Mouse (Mus musculus) ES-Bruce4 (cell line): ENCODE results near the gene Rcor2. TPM values are rescaled to one million over a fixed set of nuclear protein-coding genes. Genes with fewer than 3 reads are reported as not detected.
A peak's percentile ranks its signal among the peaks of the same experiment; 100 is the strongest.

Experiments used
- H3K27ac ChIP-seq: 2 replicates; pipeline ENCODE4 v1.5.1; 2012; ENCODE audit warnings: low read length, inconsistent platforms; ENCODE audit not compliant: insufficient read depth
- H3K27me3 ChIP-seq: 2 replicates; pipeline ENCODE4 v1.6.1; 2012; ENCODE audit warnings: mild to moderate bottlenecking, low read length, inconsistent platforms; ENCODE audit not compliant: control insufficient read depth, poor library complexity, insufficient read depth, severe bottlenecking
- H3K36me3 ChIP-seq: 2 replicates; pipeline ENCODE4 v1.6.1; 2012; ENCODE audit warnings: inconsistent platforms, mild to moderate bottlenecking, low read length, moderate library complexity; ENCODE audit not compliant: control insufficient read depth, poor library complexity, insufficient read depth, severe bottlenecking
- H3K4me1 ChIP-seq: one replicate; pipeline ENCODE4 v1.8.1; 2011; ENCODE audit warnings: low read length; ENCODE audit not compliant: control insufficient read depth, insufficient read depth
- H3K4me3 ChIP-seq: 2 replicates; pipeline ENCODE4 v1.5.1; 2011; ENCODE audit warnings: low read depth, mild to moderate bottlenecking, low read length
- H3K9ac ChIP-seq: 2 replicates; pipeline ENCODE4 v1.6.1; 2012; ENCODE audit warnings: low read depth, mild to moderate bottlenecking, inconsistent platforms; ENCODE audit not compliant: poor library complexity, severe bottlenecking
- H3K9me3 ChIP-seq: replicated peaks from 2 replicates; pipeline ENCODE4 v1.6.1; 2012; ENCODE audit warnings: mild to moderate bottlenecking, low read length, inconsistent platforms; ENCODE audit not compliant: control insufficient read depth, poor library complexity, insufficient read depth, severe bottlenecking
- CTCF ChIP-seq: IDR thresholded peaks from one replicate; pipeline ENCODE4 v1.8.1; 2011; ENCODE audit warnings: low read depth, low read length
- EP300 ChIP-seq: IDR thresholded peaks from 2 replicates; pipeline ENCODE4 v1.6.1; 2011; ENCODE audit warnings: low read depth, low read length; ENCODE audit not compliant: insufficient read depth
- POLR2A ChIP-seq: IDR thresholded peaks from one replicate; pipeline ENCODE4 v1.8.1; 2011; ENCODE audit warnings: low read length; ENCODE audit not compliant: insufficient read depth
- polyA plus RNA-seq: library from polyadenylated mRNA; stranded (reverse); fragments of >200 nt; gene quantifications from 2 replicates; pipeline ENCODE4 v1.2.4, GENCODE M21; 2011; ENCODE audit warnings: low read depth; ENCODE audit not compliant: missing spikeins, insufficient read depth, insufficient read length

Rcor2 gene
- polyA plus RNA-seq, 1 experiment = 69.4 TPM

- H3K9me3 ChIP-seq = no peaks in the 10 kb centered on the region
- H3K36me3 ChIP-seq = peaks cover 32% of the 10 kb centered on the region
- peak overlapping the region; percentile 36; the same call in 1 of the 2 replicates for H3K27ac ChIP-seq
- H3K27me3 ChIP-seq = no peaks in the 10 kb centered on the region
- TF ChIP-seq CTCF = no peak
- TF ChIP-seq POLR2A = no peak
- TF ChIP-seq EP300 = no peak
- H3K9ac ChIP-seq = no peak overlapping the region
- peaks cover 2% of the 10 kb centered on the region for H3K4me1 ChIP-seq
- H3K4me3 ChIP-seq = no peak overlapping the region
Measured at GRCm38 (mm10) chr19:7275131-7275789, 8.1 kb downstream of the Rcor2 start.

- Histone ChIP-seq H3K4me1 (peaks cover 2% of the 10 kb centered on the region), H3K4me3 (no peak overlapping the region), H3K27ac (no peak overlapping the region), H3K9me3 (no peaks in the 10 kb centered on the region), H3K36me3 (peaks cover 28% of the 10 kb centered on the region), H3K9ac (no peak overlapping the region), H3K27me3 (no peaks in the 10 kb centered on the region)
- TF ChIP-seq POLR2A = no peak
- TF ChIP-seq EP300 = no peak
- TF ChIP-seq CTCF = no peak
Measured at GRCm38 (mm10) chr19:7276053-7276659, 9.0 kb downstream of the Rcor2 start.

GRCm38 (mm10) chr19:7276796-7277195 is 9.7 kb downstream of the Rcor2 start:
- peaks cover 24% of the 10 kb centered on the region for H3K36me3 ChIP-seq
- H3K9ac ChIP-seq = no peak overlapping the region
- no peak overlapping the region for H3K4me3 ChIP-seq
- no peaks in the 10 kb centered on the region for H3K4me1 ChIP-seq
- no peak for TF ChIP-seq CTCF
- no peak for TF ChIP-seq POLR2A
- TF ChIP-seq EP300 = no peak
- H3K27me3 ChIP-seq = no peaks in the 10 kb centered on the region
- no peak overlapping the region for H3K27ac ChIP-seq
- no peaks in the 10 kb centered on the region for H3K9me3 ChIP-seq

GRCm38 (mm10) chr19:7278200-7278906 is 11.2 kb downstream of the Rcor2 start:
- no peaks in the 10 kb centered on the region for H3K4me1 ChIP-seq
- H3K27me3 ChIP-seq = no peaks in the 10 kb centered on the region
- no peak overlapping the region for H3K4me3 ChIP-seq
- no peak overlapping the region for H3K9ac ChIP-seq
- H3K9me3 ChIP-seq = no peaks in the 10 kb centered on the region
- H3K27ac ChIP-seq = no peak overlapping the region
- no peak for TF ChIP-seq EP300
- H3K36me3 ChIP-seq = peaks cover 18% of the 10 kb centered on the region

GRCm38 (mm10) chr19:7279114-7279513 is 12.0 kb downstream of the Rcor2 start:
- no peak overlapping the region for H3K27ac ChIP-seq
- peaks cover 16% of the 10 kb centered on the region for H3K36me3 ChIP-seq
- H3K4me3 ChIP-seq = no peak overlapping the region
- TF ChIP-seq POLR2A (no peak), CTCF (peak; percentile 80)
- no peak overlapping the region for H3K9ac ChIP-seq
- no peaks in the 10 kb centered on the region for H3K4me1 ChIP-seq
- H3K9me3 ChIP-seq = no peaks in the 10 kb centered on the region
- no peaks in the 10 kb centered on the region for H3K27me3 ChIP-seq
